Mouse (Mus musculus) megakaryocyte, embryonic 14.5 days (primary cell): Measurements from ENCODE around the gene Bcar3. TPM values are rescaled to one million over a fixed set of nuclear protein-coding genes. Genes with fewer than 3 reads are reported as not detected.

Experiments
- H3K27me3 ChIP-seq: replicated peaks from 2 replicates; pipeline ENCODE3; 2012; ENCODE audit warnings: inconsistent platforms
- H3K36me3 ChIP-seq: replicated peaks from 2 replicates; pipeline ENCODE3; 2012; ENCODE audit warnings: low read length, inconsistent platforms, mixed read lengths
- H3K4me1 ChIP-seq: 2 replicates; pipeline ENCODE4 v1.6.1; 2012; ENCODE audit warnings: inconsistent platforms
- H3K4me3 ChIP-seq: replicated peaks from 2 replicates; pipeline ENCODE3; 2012; ENCODE audit warnings: moderate library complexity, mild to moderate bottlenecking, inconsistent platforms
- H3K9me3 ChIP-seq: 2 replicates; pipeline ENCODE4 v1.6.1; 2012; ENCODE audit warnings: inconsistent platforms
- FLI1 ChIP-seq: IDR thresholded peaks from 2 replicates; pipeline ENCODE4 v1.6.1; 2012; ENCODE audit warnings: low read length, inconsistent platforms, mixed read lengths
- GATA1 ChIP-seq: IDR thresholded peaks from 3 replicates; pipeline ENCODE4 v1.6.1; 2012; ENCODE audit warnings: mixed read lengths, low read length, inconsistent platforms, borderline replicate concordance
- polyA plus RNA-seq: library from polyadenylated mRNA; stranded (reverse); fragments of >175 nt; gene quantifications from 2 replicates; pipeline ENCODE4 v1.2.3, GENCODE M21; 2012; ENCODE audit warnings: low replicate concordance; ENCODE audit not compliant: insufficient read depth

Bcar3 gene
- polyA plus RNA-seq, 1 experiment, result 3.6 TPM

- no peak overlapping the region for H3K4me3 ChIP-seq
- peaks cover 27% of the 10 kb centered on the region for H3K27me3 ChIP-seq
- H3K9me3 ChIP-seq, result peaks cover 4% of the 10 kb centered on the region; the same call in 1 of the 2 replicates
- H3K4me1 ChIP-seq, result peaks cover 6% of the 10 kb centered on the region; the same call in 1 of the 2 replicates
- TF ChIP-seq GATA1 (no peak), FLI1 (no peak)
- H3K36me3 ChIP-seq, result no peaks in the 10 kb centered on the region
Observed at GRCm38 (mm10) chr3:122446678-122447077, 152.7 kb downstream of the Bcar3 start.

GRCm38 (mm10) chr3:122448196-122448595 is 154.3 kb downstream of the Bcar3 start:
- Histone ChIP-seq H3K4me3 (no peak overlapping the region), H3K36me3 (no peaks in the 10 kb centered on the region), H3K9me3 (peaks cover 4% of the 10 kb centered on the region; the same call in 1 of the 2 replicates), H3K27me3 (peaks cover 28% of the 10 kb centered on the region), H3K4me1 (peaks cover 6% of the 10 kb centered on the region; the same call in 1 of the 2 replicates)
- TF ChIP-seq FLI1, result no peak
- TF ChIP-seq GATA1, result no peak

GRCm38 (mm10) chr3:122450041-122450440 is 156.1 kb downstream of the Bcar3 start:
- TF ChIP-seq GATA1 (no peak), FLI1 (no peak)
- Histone ChIP-seq H3K9me3 (no peaks in the 10 kb centered on the region), H3K4me1 (peaks cover 6% of the 10 kb centered on the region; the same call in 1 of the 2 replicates), H3K27me3 (peaks cover 32% of the 10 kb centered on the region), H3K4me3 (no peak overlapping the region), H3K36me3 (no peaks in the 10 kb centered on the region)

GRCm38 (mm10) chr3:122453875-122454274 is 159.9 kb downstream of the Bcar3 start:
- no peak for TF ChIP-seq GATA1
- no peak for TF ChIP-seq FLI1
- H3K27me3 ChIP-seq, result peaks cover 32% of the 10 kb centered on the region
- no peaks in the 10 kb centered on the region for H3K36me3 ChIP-seq
- no peaks in the 10 kb centered on the region for H3K9me3 ChIP-seq
- H3K4me3 ChIP-seq, result no peak overlapping the region
- peaks cover 16% of the 10 kb centered on the region for H3K4me1 ChIP-seq

DNA sequence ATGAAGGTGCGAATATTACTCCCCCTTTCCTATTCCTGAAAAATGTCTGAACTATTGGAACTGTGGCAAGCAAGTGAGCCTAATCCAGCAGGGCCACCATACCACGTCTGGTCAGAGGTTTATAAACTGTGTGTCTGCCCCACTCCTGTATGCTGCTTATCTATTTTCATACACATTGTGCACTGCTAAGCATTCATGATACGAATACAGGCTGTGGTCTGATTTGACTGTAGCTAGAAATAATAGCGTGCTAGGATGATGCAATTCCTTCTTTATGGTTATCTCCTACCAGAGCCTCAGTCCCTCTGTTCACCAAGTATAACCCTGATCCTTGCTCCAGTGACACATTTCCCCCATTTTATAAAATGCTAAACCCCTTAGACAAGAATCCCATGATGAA is 162.2 kb downstream of the Bcar3 start:
- Histone ChIP-seq H3K27me3 (peaks cover 27% of the 10 kb centered on the region), H3K4me1 (peaks cover 10% of the 10 kb centered on the region), H3K9me3 (no peaks in the 10 kb centered on the region), H3K4me3 (no peak overlapping the region), H3K36me3 (no peaks in the 10 kb centered on the region)
- TF ChIP-seq FLI1 (no peak), GATA1 (no peak)

- peaks cover 27% of the 10 kb centered on the region for H3K27me3 ChIP-seq
- no peak overlapping the region for H3K4me3 ChIP-seq
- H3K9me3 ChIP-seq, result no peaks in the 10 kb centered on the region
- no peaks in the 10 kb centered on the region for H3K36me3 ChIP-seq
- no peak for TF ChIP-seq GATA1
- no peak for TF ChIP-seq FLI1
- peaks cover 10% of the 10 kb centered on the region for H3K4me1 ChIP-seq
Observed at GRCm38 (mm10) chr3:122456807-122457206, 162.9 kb downstream of the Bcar3 start.

- H3K36me3 ChIP-seq, result no peaks in the 10 kb centered on the region
- no peak overlapping the region for H3K4me3 ChIP-seq
- H3K4me1 ChIP-seq, result peaks cover 10% of the 10 kb centered on the region
- H3K9me3 ChIP-seq, result no peaks in the 10 kb centered on the region
- peaks cover 29% of the 10 kb centered on the region for H3K27me3 ChIP-seq
- TF ChIP-seq GATA1, result no peak
- no peak for TF ChIP-seq FLI1
Observed at GRCm38 (mm10) chr3:122457723-122458122, 163.8 kb downstream of the Bcar3 start.

GRCm38 (mm10) chr3:122458743-122459142 is 164.8 kb downstream of the Bcar3 start:
- Histone ChIP-seq H3K4me1 (peaks cover 10% of the 10 kb centered on the region), H3K27me3 (peaks cover 33% of the 10 kb centered on the region), H3K4me3 (no peak overlapping the region), H3K9me3 (no peaks in the 10 kb centered on the region), H3K36me3 (no peaks in the 10 kb centered on the region)
- no peak for TF ChIP-seq FLI1
- TF ChIP-seq GATA1, result no peak

DNA sequence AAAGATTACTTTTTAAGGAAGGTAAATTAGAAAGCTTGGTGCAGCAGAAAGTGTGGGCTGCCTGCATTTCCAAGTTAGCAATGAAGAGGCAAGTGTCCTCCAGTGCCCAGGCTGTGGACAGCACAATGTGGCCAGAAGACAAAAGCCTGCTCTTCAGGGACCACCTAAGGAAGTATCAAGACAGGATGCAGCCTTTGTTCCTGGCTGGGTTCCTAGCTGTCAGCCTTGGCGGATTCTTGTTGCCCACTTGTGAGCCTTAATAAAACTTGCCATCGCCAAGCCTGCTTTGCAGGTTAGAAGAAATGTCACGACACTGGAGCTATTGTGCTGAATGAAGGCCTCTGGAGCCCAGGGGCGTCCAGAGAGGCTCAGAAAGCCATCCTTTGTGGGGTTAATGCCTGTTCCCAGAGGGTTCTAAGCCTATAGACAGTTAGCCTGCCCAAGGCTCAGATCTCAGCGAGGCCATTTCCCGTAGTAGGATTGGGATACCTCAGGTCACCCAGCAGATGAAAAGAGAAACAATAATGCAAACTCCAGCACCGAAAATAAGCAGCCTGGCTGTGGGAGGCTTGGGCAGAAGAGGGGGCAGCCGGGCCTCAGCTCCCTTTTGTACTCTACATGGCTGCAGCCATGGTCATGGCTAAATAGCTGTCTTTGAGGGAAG is 167.0 kb downstream of the Bcar3 start:
- Histone ChIP-seq H3K4me1 (peaks cover 7% of the 10 kb centered on the region), H3K36me3 (no peaks in the 10 kb centered on the region)
- TF ChIP-seq GATA1, result no peak
- no peak for TF ChIP-seq FLI1

GRCm38 (mm10) chr3:122461512-122461881 is 167.6 kb downstream of the Bcar3 start:
- no peak overlapping the region for H3K4me3 ChIP-seq
- no peaks in the 10 kb centered on the region for H3K36me3 ChIP-seq

More for the DNA sequence above, 167.0 kb downstream of the Bcar3 start:
- H3K9me3 ChIP-seq, result no peaks in the 10 kb centered on the region
- no peak overlapping the region for H3K4me3 ChIP-seq
- H3K27me3 ChIP-seq, result peaks cover 25% of the 10 kb centered on the region

More at GRCm38 (mm10) chr3:122461512-122461881, 167.6 kb downstream of the Bcar3 start:
- no peaks in the 10 kb centered on the region for H3K9me3 ChIP-seq
- H3K4me1 ChIP-seq, result peaks cover 2% of the 10 kb centered on the region
- peaks cover 25% of the 10 kb centered on the region for H3K27me3 ChIP-seq
- TF ChIP-seq FLI1 (no peak), GATA1 (no peak)
